Mouse (Mus musculus) right cerebral cortex, adult 18-20 months (tissue): ENCODE data around the gene Gle1.

Experiments used
- DNase-seq: peaks from one replicate; pipeline ENCODE4 v3.0.0; 2022; ENCODE audit warnings: mixed read lengths

The Gle1 gene

GRCm38 (mm10) chr2:29965250-29965843 lies 30.1 kb downstream of the Gle1 start, which contains the start of gene Sptan1:
Gene Sptan1, plus strand, starts transcription at chr2:29965560.
- peak; percentile 95 for DNase-seq

DNA sequence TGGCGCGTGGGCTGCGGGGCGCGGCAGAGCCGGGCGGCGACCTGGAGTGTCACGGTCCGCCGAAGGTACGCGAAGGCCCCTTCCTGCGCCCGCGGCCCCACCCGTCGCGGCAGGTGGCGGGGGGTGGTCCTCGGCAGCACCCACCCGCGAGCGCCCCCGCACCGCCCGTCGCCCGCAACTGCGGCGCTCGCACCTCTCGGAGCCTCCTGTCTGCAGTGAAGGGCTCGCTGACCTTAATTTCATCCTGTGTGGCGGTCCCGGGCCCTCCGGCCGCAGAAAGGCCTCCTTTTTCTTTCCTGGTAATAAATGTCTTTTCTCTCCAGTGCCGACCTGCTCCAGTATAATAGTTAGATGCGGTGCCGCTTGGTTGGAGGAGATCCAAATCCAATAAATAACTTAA lies 30.7 kb downstream of the Gle1 start:
- DNase-seq = peak; percentile 54

DNA sequence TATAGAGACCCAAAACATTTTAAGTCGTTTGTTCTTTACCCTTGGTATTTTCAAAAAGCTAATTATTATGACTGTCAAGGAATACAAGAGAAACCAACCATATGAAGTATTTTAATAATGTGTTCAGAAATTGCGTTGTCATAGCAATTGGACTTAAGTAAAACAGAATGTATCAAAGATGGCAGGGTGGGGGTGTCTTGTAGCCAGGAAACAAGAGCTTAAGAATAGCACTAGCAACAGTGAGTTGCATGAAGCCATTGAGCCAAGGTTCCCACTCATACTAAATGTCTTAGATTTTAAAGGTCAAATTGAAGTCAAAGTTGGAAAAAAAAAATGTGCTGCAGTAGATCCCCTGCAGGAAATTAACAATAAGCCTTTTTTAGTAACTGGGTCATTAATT lies 31.6 kb downstream of the Gle1 start:
- DNase-seq = no peak

- no peak for DNase-seq
These were observed 32.5 kb downstream of the Gle1 start for GRCm38 (mm10) chr2:29967768-29968167.

- DNase-seq = no peak
These were observed 33.4 kb downstream of the Gle1 start for GRCm38 (mm10) chr2:29968638-29969037.

DNA sequence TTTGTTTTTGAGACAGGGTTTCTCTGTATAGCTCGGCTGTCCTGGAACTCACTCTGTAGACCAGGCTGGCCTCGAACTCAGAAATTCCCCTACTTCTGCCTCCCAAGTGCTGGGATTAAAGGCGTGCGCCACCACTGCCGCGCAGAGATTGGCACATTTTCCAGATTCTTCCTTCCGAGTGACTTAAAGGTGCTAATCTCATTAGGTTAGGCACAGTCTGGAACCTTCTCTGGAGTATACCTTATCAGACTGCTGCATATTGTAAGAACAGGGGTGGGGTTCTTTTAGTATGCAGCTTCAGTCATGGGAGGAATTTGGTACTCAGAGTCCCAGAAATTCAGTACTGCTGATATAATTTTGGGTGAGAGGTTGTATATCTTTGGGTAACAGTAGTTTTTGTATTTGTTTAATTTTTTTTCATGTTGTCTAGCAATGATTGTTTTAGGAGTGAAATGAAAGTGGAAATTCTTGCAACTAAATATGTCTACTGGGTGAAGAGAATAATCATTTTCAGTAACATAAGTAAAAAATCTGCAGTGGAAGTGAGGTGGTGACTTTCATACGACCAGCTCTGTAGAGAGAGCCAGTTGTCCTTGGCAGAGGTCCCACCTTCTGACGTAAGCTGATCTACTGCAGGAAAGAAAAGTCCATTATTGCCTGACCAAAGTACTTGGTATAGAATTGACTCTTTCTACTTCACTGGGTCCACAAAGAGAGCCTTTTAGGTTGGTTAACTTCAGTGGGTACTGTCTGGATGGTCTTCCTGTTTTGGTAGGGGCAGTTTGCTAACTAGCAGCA lies 36.8 kb downstream of the Gle1 start:
- peak; percentile 60 for DNase-seq

DNA sequence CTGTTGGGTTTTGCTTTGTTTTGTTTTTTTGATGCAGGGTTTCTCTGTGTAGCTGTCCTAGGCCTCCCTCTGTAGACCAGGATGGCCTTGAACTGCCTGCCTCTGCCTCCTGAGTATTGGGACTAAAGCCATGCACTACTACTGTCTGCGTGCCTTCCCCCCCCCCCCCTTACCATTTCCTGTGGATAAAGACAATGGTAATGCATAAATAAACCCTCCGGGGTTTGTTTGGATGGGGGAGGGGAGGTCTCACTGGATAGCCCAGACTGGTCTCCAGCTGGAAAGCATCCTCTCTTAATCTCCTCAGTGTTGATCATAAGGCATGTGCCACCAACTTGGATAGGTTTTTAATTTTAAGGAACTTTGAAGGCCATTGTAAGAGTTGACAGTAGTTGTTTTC lies 38.3 kb downstream of the Gle1 start:
- DNase-seq = no peak

GRCm38 (mm10) chr2:29977307-29977706 lies 42.1 kb downstream of the Gle1 start:
- no peak for DNase-seq

GRCm38 (mm10) chr2:29980661-29981060 lies 45.4 kb downstream of the Gle1 start:
- DNase-seq = no peak

DNA sequence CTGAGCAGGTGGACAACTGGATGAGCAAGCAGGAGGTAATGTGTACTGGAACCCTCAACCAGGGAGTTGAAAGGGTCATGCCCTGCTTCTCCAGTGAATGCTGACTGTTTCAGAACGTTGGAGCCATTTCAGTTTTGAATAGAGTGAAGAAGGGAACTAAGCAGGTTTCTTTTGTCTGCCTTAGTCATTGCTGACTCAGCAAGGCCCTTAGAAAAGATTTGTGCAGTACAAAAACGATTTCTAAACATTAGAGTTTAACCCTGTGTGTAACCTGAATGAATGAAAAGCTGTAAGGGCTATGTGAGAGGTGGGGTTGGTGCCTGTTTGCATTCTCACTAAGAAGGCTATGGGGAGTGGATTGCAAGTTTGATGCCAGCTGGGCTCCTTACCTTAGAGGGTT lies 56.7 kb downstream of the Gle1 start:
- DNase-seq = no peak

DNA sequence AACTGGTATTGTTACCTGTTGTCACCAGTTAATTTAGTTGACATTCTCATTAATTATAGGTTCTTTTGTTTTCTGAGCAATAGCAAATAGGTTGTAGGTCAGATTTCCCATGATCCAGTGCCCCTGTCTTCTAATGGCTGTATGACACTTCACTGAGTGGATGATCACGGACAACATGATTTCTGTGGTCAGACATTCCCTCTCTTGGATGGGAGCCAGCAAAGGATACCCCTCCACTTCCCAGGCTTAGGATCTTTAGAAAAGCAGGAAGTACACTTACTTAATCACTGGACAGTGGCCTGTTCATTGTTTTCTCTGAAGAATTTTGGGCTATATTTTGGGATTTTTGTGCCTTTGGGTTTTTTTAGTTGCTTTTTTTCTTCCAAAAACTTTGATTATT lies 73.9 kb downstream of the Gle1 start:
- no peak for DNase-seq
